Mouse (Mus musculus) WW6 (cell line): Measurements from ENCODE around the gene Gm10722.
"Not testable (repeated sequence)": the region's sequence is repeated elsewhere in the genome, so short reads cannot be mapped to it uniquely, and the experiment has no call there.

Source experiments
- DNase-seq: peaks from one replicate; pipeline ENCODE4 v3.0.0-alpha.2; 2013; ENCODE audit warnings: low read depth, low spot score

Gm10722 gene

GRCm38 (mm10) chr9:3024912-3025467, 24.3 kb downstream of the Gm10722 start, which contains the start of gene Gm10717:
Gene Gm10717 (plus strand): TSS chr9:3025417.
- DNase-seq, result not testable (repeated sequence)

- DNase-seq, result not testable (repeated sequence)
These were observed 24.9 kb downstream of the Gm10722 start for GRCm38 (mm10) chr9:3025653-3026052.

- DNase-seq, result not testable (repeated sequence)
These were observed 25.4 kb downstream of the Gm10722 start for GRCm38 (mm10) chr9:3026136-3026535.

GRCm38 (mm10) chr9:3026741-3027140, 26.0 kb downstream of the Gm10722 start:
- not testable (repeated sequence) for DNase-seq

- peak; percentile 73 for DNase-seq
These were observed 26.5 kb downstream of the Gm10722 start for GRCm38 (mm10) chr9:3027200-3027599.

- DNase-seq, result not testable (repeated sequence)
These were observed 28.7 kb downstream of the Gm10722 start for GRCm38 (mm10) chr9:3029276-3030000.

- peak; percentile 100 for DNase-seq
These were observed 30.1 kb downstream of the Gm10722 start for GRCm38 (mm10) chr9:3030677-3031318.

- not testable (repeated sequence) for DNase-seq
These were observed 33.6 kb downstream of the Gm10722 start, which contains the start of gene Gm17535 for GRCm38 (mm10) chr9:3034299-3034698. Gene Gm17535 (plus strand): TSS chr9:3034599.

- not testable (repeated sequence) for DNase-seq
These were observed 35.9 kb downstream of the Gm10722 start, which contains the start of gene Gm10715 for GRCm38 (mm10) chr9:3036577-3036976. Gene Gm10715 (plus strand): TSS chr9:3036877.

GRCm38 (mm10) chr9:3038161-3038560, 37.4 kb downstream of the Gm10722 start:
- DNase-seq, result peak; percentile 13
